Mouse (Mus musculus) liver, adult 2 months (tissue): ENCODE data around the gene Prnd. TPM values are rescaled to one million over a fixed set of nuclear protein-coding genes. Genes with fewer than 3 reads are reported as not detected.

Experiments
- DNase-seq: peaks from one replicate; pipeline ENCODE4 v3.0.0-alpha.2; 2011; ENCODE audit warnings: low read depth, low spot score; ENCODE audit errors: extremely low read depth
- H3K27ac ChIP-seq: fragments of 200-500 bp; replicated peaks from 2 replicates; pipeline ENCODE4 v1.5.1; 2012; ENCODE audit warnings: low read depth, mild to moderate bottlenecking, control low read depth, inconsistent platforms, low read length; ENCODE audit not compliant: insufficient read depth
- H3K27me3 ChIP-seq: fragments of 200-500 bp; 2 replicates; pipeline ENCODE4 v1.6.1; 2012; ENCODE audit warnings: mild to moderate bottlenecking, moderate library complexity, low read length, inconsistent platforms; ENCODE audit not compliant: control insufficient read depth, insufficient read depth
- H3K36me3 ChIP-seq: fragments of 200-500 bp; 2 replicates; pipeline ENCODE4 v1.6.1; 2012; ENCODE audit warnings: low read length, inconsistent platforms; ENCODE audit not compliant: control insufficient read depth, insufficient read depth
- H3K4me1 ChIP-seq: fragments of 200-500 bp; 2 replicates; pipeline ENCODE4 v1.6.1; 2011; ENCODE audit warnings: low read length; ENCODE audit not compliant: control insufficient read depth, insufficient read depth
- H3K4me3 ChIP-seq: fragments of 200-500 bp; 2 replicates; pipeline ENCODE4 v1.5.1; 2011; ENCODE audit warnings: low read depth, mild to moderate bottlenecking, control low read depth, low read length, moderate library complexity; ENCODE audit not compliant: insufficient read depth
- H3K79me2 ChIP-seq: fragments of 200-500 bp; 2 replicates; pipeline ENCODE4 v1.6.1; 2012; ENCODE audit warnings: inconsistent platforms, mild to moderate bottlenecking, low read length, moderate library complexity; ENCODE audit not compliant: control insufficient read depth, insufficient read depth
- H3K9ac ChIP-seq: fragments of 200-500 bp; 2 replicates; pipeline ENCODE4 v1.6.1; 2012; ENCODE audit warnings: low read depth, mild to moderate bottlenecking, control low read depth, inconsistent platforms, low read length
- CTCF ChIP-seq: fragments of 200-500 bp; IDR thresholded peaks from 2 replicates; pipeline ENCODE4 v1.5.1; 2011; ENCODE audit warnings: low read depth, low read length, control low read depth
- POLR2A ChIP-seq: fragments of 200-500 bp; IDR thresholded peaks from 2 replicates; pipeline ENCODE4 v1.6.1; 2011; ENCODE audit warnings: low read length, control low read depth; ENCODE audit not compliant: insufficient read depth; ENCODE audit errors: extremely low read depth
- WGBS: fragments of 180-500 bp; shearing (Covaris S2); methylation state at CpG from one replicate; pipeline ENCODE4 v1.1.7; 2018; 5-methylcytosine and 5-hydroxymethylcytosine counted together
- polyA plus RNA-seq: library from polyadenylated mRNA; depleted of rRNA; stranded (reverse); fragments of >200 nt; gene quantifications from 2 replicates; pipeline ENCODE4 v1.2.3, GENCODE M21; 2012
- total RNA-seq: library from RNA; depleted of rRNA; stranded (reverse); fragments of >200 nt; gene quantifications from 2 replicates; pipeline ENCODE4 v1.2.3, GENCODE M21; 2014

The Prnd gene
- total and polyA plus RNA-seq, 2 experiments, result not detected

GRCm38 (mm10) chr2:131934243-131934642 lies 16.4 kb upstream of the Prnd start:
- Histone ChIP-seq H3K27me3 (no peaks in the 10 kb centered on the region), H3K79me2 (no peaks in the 10 kb centered on the region), H3K36me3 (no peaks in the 10 kb centered on the region), H3K9ac (no peak overlapping the region), H3K27ac (no peak overlapping the region), H3K4me1 (no peaks in the 10 kb centered on the region), H3K4me3 (no peak overlapping the region)
- no peak for DNase-seq
- 93% methylated on average over 2 of the region's 2 CpGs for WGBS
- TF ChIP-seq CTCF, result no peak

- DNase-seq, result no peak
- Histone ChIP-seq H3K4me1 (no peaks in the 10 kb centered on the region), H3K36me3 (no peaks in the 10 kb centered on the region), H3K27ac (no peak overlapping the region), H3K27me3 (no peaks in the 10 kb centered on the region), H3K4me3 (no peak overlapping the region), H3K9ac (no peak overlapping the region), H3K79me2 (no peaks in the 10 kb centered on the region)
- TF ChIP-seq CTCF (0 out of 2 replicates have a peak, but pooled peaks have one; percentile 6), POLR2A (no peak)
- WGBS, result 79% methylated on average over 10 of the region's 10 CpGs
These were observed 15.1 kb upstream of the Prnd start for GRCm38 (mm10) chr2:131935390-131936105.

GRCm38 (mm10) chr2:131936410-131936809 lies 14.3 kb upstream of the Prnd start:
- TF ChIP-seq POLR2A (no peak), CTCF (no peak)
- H3K9ac ChIP-seq, result no peak overlapping the region
- H3K4me1 ChIP-seq, result no peaks in the 10 kb centered on the region
- no peaks in the 10 kb centered on the region for H3K27me3 ChIP-seq
- H3K79me2 ChIP-seq, result no peaks in the 10 kb centered on the region
- WGBS, result 99% methylated on average over 10 of the region's 10 CpGs
- DNase-seq, result no peak
- no peak overlapping the region for H3K4me3 ChIP-seq
- no peak overlapping the region for H3K27ac ChIP-seq
- no peaks in the 10 kb centered on the region for H3K36me3 ChIP-seq

GRCm38 (mm10) chr2:131939404-131940111 lies 11.1 kb upstream of the Prnd start:
- Histone ChIP-seq H3K36me3 (no peaks in the 10 kb centered on the region), H3K4me3 (no peak overlapping the region), H3K27me3 (no peaks in the 10 kb centered on the region), H3K79me2 (no peaks in the 10 kb centered on the region), H3K27ac (no peak overlapping the region), H3K9ac (no peak overlapping the region), H3K4me1 (no peaks in the 10 kb centered on the region)
- 36% methylated on average over 8 of the region's 8 CpGs for WGBS
- TF ChIP-seq POLR2A, result no peak
- peak; percentile 83 for TF ChIP-seq CTCF
- DNase-seq, result peak; percentile 46

- TF ChIP-seq POLR2A, result no peak
- no peak for TF ChIP-seq CTCF
- H3K4me3 ChIP-seq, result no peak overlapping the region
- no peaks in the 10 kb centered on the region for H3K4me1 ChIP-seq
- no peak overlapping the region for H3K27ac ChIP-seq
- no peaks in the 10 kb centered on the region for H3K79me2 ChIP-seq
- no peaks in the 10 kb centered on the region for H3K36me3 ChIP-seq
- H3K9ac ChIP-seq, result no peak overlapping the region
- H3K27me3 ChIP-seq, result 0 out of 2 replicates have a peak, but pooled peaks cover 2% of the 10 kb centered on the region
- WGBS, result 51% methylated on average over 3 of the region's 3 CpGs
- DNase-seq, result no peak
These were observed 10.2 kb upstream of the Prnd start for GRCm38 (mm10) chr2:131940506-131940905.

GRCm38 (mm10) chr2:131941501-131941900 lies 9.2 kb upstream of the Prnd start:
- Histone ChIP-seq H3K27me3 (0 out of 2 replicates have a peak, but pooled peaks cover 2% of the 10 kb centered on the region), H3K9ac (no peak overlapping the region), H3K79me2 (no peaks in the 10 kb centered on the region), H3K27ac (no peak overlapping the region), H3K4me1 (no peaks in the 10 kb centered on the region), H3K4me3 (no peak overlapping the region), H3K36me3 (no peaks in the 10 kb centered on the region)
- no peak for DNase-seq
- WGBS, result 83% methylated on average over 6 of the region's 6 CpGs
- TF ChIP-seq POLR2A, result no peak
- no peak for TF ChIP-seq CTCF
